Mouse (Mus musculus): ENCODE measurements at regions not wholly inside any gene's neighbourhood (a gene's known extent, or its start where the extent isn't known, plus 50 kb on each side); places are given as distances from the start of the nearest gene placed in this dataset.

GRCm38 (mm10) chr14:9458856-9459255 is 792.8 kb upstream of the 4930452B06Rik start:
- TF ChIP-seq CTCF (IDR thresholded peaks at IDR 0.05; ENCODE audit: low read depth) = no peak
- no peak for TF ChIP-seq EP300 (IDR thresholded peaks at IDR 0.05; ENCODE audit: low read depth)
